Mouse (Mus musculus) spleen, adult 12 weeks (tissue): ENCODE results near the gene AI481877.
"Not testable (repeated sequence)": the region's sequence is repeated elsewhere in the genome, so short reads cannot be mapped to it uniquely, and the experiment has no call there.

Source experiments
- DNase-seq: peaks from one replicate; pipeline ENCODE4 v3.0.0; 2022; ENCODE audit warnings: low spot score

Gene AI481877

DNA sequence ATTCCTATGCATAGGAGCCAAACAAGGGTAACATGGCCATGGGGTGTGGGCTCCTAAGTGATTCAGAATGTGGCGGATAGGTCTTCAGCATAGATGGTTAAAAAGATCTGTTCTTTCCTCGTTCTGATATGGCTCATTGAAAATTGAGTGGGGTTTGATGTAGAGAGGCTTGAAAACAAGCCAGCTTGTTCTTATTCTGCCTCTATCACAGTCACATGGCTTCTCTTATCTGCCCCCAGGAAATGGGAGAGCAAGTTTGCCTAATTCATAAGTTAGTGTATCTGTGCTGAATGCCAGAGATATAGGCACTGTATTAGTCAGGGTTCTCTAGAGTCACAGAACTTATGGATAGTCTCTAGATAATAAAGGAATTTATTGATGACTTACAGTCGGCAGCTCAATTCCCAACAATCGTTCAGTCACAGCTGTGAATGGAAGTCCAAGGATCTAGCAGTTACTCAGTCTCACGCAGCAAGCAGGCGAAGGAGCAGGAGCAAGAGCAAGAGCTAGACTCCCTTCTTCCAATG lies at the start of gene AI481877:
TSS of gene AI481877 (minus strand) at position 477 of the 527 bp plus-strand sequence.
- not testable (repeated sequence) for DNase-seq

DNA sequence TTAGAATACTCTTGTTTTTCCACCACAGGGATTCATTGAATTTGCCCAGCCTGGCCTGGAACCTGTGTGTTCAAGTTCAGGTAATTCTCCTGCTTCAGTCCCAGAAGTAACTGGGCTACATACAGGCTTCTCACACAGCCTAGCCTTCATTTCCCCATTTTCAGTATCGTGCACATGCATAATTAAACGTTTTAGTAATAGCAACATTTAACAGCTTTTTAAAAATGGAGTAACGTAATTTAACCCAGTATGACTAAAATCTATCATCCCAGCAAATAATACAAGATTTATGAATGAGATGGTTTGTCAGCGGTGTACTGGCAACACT lies 49.7 kb upstream of the AI481877 start:
- DNase-seq = no peak

DNA sequence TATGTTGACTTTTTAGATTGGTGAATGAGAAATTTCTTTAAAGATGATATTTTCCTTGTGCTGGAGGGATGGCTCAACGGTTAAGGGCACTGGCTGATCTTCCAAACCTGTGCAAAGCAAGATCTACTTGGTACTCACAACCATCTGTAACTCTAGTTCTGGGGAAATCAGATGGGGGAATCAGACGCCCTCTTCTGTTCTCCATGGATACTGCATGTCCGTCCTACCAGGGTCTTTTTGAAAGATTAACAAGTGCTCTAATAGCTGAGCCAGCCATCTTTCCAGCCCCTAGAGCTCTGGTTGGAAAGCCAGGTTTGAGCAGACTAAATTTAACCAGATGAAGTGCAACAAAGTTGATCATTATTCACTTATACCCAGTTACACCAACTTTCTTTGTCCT lies 48.5 kb upstream of the AI481877 start:
- DNase-seq = peak; percentile 32

DNA sequence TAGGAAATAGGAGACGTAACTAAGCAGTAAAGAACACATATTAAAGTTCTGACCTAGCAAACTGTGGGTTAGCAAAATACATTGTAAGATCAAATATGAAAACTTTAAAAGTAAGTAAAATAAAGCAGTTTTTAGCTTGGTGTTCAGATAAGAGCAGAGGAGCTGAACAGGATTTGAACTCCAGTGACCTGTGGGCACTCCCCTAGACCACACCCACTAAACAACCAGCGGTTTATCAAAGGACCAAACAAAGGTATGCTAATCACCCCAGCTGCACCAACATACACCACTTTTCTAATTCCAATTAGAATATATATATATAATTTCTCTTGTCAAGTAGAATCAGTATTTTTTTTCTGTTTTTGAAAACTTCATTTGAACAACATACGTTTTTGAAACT lies 46.9 kb upstream of the AI481877 start:
- no peak for DNase-seq

DNA sequence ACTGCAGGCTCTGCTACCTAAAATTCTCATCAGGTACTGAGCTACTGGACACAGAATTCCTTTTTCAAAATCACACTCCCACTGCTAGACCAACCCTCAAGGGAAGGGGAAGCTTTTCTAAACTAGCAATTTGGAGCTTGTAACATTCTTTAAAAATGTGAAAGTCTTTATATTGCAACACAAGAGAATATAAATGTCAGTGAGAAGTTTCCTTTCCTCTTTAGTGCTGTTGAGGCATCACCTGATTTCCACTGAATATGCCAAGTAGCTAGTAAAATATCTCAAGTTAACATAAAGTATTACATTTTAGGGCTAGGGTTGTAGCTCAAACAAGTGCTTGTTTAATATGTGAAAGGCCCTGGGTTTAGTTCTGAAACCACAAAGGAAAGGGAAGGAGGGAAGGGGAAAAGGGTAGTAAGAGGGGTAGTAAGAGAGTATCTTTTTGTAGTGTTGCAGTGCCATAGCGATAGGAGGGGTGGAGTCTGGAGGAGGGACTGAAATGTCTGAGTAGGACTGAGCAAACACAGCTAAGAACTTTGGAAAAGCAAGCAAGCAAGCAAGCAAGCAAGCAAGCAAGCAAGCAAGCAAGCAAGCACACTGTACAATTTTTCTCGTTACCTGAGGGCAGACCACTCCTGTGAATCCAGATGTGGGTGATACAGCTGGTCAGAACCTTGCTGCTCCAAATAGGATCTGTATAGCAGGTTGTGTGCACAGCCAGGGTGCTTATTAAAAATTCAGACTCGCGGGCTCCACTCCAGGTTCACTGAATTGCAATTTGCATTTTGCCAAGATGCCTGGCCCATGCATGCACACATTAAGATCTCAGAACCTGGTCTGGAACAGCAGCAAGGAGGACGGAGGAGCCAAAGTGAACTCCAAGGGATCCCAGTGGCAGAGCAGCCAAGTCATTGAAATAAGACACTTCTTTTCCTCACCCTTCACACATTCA lies 42.8 kb upstream of the AI481877 start:
- no peak for DNase-seq

DNA sequence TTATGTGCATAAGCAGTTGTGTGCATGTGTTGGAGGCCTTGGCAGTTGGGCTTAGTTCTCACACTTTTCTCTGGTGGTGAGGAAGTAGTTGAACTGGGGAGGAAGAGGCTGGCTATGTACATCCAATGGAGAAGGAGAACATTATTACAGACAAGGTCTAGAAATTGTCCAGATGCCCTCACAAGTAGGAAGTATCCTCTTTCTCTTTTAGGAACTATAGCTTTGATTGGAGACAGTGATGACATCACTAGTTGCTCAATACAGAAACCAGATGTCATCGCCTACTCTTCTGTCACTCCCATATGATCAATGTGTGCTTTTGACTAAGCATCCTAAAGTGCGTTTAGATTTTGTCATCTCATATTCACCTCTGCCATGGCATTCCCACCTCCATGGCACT lies 38.8 kb upstream of the AI481877 start:
- DNase-seq = no peak

DNA sequence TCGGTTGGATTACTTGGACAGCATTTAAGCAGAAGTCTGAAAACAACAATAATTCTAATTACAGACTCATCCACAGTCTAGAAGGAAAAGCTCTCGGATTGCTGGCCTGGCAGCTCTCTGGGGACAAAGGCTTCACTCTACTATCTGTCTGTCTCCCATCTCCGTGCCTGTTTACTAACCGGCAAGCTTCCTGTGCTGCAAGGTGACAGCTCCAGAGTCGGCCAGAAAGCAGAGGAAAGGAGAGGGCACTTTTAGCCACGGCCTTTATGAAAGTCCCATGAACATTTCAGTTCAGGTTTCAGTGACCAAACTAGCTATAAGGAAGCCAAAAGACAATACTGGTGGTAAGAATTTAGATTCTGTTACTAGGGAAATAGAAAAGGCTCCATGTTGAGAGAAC lies 37.1 kb upstream of the AI481877 start:
- no peak for DNase-seq

DNA sequence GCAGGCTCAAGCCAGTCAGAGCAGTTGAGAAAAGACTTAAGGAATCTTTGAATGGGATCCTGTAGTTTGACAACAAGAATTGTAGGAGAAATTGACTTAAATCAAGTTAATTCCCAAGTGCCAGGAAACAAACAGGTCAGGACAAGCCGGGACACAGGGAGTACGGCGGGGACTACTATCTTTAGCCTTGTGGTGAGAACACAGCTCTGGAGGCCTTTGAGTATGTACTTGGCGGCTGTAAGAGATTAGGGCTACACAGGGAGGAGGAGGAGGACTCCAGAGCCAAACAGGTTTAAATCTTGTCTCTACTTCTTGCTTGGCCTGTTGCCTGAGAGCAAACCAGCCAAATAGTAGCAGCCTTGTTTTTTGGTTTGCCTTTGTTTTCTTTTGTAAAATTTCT lies 36.2 kb upstream of the AI481877 start:
- DNase-seq = no peak

DNA sequence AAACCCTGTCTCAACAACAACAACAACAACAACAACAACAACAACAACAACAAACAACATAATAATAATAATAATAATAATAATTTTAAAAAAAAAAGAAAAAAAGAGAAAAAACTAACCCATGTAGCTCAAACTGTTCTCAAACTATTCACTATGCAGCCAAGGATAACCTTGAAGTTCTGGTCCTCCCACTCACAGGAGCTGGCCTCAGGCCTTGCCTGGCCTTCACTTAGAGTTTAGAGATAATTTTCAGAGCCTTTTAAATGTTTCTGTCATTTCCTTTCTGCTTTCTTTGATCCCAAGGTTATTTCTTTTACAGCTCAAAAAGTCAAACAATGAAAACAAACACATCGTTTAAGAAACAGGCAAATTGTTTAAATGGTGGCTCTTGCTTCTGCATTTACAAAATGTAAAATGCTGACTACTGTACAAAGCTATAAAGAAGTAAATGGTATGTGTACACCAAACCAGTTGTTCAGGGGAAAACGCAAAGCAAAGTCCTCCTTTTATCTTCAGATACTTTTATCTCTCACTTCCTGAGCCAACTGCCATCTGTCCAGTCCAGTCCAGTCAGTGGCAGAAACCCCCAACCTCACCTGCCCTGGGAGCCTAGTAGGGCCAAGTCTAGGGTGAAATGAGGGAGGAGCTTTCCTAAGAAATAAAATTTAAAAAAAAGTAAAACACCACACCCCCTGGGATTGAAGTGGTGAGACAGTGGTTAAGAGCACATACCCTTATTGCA lies 34.6 kb upstream of the AI481877 start:
- no peak for DNase-seq

DNA sequence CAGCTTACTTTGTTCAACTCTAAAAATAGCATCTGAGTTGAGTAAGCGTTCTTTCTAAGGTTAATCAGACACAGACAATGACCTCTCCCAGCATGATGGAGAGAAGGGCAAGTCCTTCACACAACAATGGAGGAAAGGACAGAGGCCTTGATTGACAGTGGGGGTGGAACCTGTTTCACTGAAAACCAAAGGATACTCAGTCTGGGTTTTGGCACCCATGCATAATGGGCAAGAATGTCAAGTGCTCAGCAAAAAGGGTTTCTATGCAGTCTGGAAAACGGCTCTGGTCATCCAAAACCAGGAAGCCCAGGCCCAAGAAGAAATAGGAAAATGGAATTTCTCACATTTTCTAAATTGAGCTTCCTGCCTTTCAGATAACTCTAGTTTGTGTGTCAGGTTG lies 33.8 kb upstream of the AI481877 start:
- DNase-seq = no peak

DNA sequence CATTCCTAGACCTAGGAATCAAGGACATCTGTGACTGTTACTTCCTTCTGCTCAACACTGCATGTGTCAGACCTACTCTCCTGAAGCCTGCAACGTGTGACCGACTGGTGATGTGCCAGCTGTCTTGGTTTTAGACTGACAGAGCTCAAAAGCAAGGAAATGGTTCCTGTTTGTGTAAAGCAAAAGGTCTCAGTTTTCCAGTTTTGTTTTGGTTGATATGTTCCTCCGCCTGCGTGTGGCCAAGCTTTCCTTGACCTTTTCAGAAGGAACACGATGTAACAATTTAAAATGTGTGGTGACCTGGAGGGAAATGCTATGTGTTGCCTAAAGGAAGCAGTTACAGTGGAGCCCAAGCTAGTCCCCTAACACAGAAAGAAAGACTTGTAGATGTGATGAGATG lies 31.2 kb upstream of the AI481877 start:
- no peak for DNase-seq

DNA sequence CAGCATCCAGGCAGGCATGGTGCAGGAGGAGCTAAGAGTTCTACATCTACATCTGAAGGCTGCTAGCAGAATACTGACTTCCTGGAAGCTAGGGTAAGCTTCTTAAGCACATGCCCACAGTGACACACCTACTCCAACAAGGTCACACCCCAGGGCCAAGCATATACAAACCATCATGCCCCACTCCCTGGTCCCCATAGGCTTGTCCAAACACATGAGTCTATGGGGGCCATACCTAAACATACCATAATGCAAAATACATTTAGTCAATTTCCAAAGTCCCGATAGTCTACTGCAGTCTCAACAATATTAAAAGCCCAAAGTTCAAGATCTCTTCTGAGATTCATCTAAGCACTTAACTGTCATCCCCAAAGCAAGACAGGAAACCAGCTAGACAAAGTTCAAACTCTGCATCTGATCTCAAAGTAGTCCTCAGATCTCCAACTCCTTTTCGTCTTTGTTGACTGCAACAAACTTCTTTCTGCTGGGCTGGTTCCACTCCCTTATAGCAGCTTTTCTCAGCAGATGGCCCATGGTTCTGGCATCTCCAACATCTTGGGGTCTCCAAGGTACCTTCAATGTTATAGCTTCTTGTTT lies 28.6 kb upstream of the AI481877 start:
- no peak for DNase-seq

DNA sequence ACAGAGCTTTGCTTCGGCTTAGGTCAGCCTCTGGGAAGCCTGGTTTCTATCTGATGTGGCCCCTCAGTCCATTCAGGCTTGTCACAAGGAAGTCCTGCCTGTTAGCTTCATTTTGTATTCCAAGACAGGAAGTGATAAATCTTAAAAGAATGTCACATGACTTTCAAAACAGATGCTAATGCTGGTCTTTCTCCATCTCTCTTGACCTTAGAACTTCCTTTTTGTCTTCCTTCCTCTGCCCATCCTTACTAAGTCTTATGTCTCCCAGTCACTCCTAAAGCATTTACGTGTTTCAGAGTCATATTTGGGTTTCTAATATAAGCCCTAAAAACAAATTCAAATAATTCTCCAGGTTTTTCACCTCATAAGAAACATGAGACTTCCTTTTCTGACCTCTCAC lies 25.3 kb upstream of the AI481877 start:
- DNase-seq = no peak

DNA sequence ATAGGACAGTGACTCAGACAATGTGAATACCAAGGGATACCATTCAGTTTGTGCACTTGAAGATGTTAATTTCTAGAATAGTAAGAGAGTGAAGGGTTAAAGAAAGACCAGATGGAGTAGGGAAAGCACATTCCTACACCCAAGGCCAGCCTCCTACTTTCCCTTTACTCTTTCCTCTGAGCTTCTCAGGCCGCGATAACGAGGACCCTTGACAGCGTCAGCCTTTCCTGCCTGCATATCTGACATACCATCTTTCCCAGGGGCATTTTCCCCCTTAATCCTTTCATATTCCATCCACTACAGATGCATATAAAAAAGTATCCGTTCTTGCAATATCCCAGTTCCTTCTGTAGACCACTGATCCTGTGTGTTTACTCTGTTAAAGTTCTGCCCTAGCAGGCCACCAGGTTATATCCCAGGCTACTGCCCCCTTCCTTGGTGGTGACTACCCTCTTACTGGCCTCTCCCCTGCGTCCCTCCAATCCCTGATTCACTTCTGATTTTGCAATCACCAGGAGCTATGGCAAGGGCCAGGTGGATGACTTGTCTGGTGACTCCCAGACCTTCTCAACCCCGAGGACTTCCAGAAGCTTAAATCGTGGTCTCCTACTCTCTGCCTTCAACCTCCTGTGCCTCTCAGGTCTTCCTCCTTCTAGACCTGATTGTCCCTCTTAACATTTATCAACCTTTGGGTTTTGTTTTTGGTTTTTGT lies 22.3 kb upstream of the AI481877 start:
- no peak for DNase-seq

DNA sequence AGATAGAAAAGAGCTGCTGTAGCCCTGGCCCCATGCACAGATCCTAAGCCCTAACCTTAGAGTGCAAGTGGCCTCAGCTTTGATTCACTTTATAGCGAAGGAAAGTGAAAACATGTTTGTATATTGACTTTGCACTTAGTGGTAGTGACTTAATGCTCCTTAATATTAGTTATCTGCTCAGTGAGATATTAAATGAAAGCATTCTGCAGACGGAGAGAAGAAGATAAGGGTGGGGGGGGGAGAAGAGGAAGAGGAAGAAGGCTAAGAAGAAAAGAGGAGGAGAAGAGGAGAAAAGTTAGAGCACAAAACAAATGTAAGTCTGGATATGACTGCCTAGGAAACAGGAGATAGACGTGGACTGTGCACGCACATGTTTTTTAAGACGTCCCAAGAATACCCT lies 21.5 kb upstream of the AI481877 start:
- DNase-seq = no peak

DNA sequence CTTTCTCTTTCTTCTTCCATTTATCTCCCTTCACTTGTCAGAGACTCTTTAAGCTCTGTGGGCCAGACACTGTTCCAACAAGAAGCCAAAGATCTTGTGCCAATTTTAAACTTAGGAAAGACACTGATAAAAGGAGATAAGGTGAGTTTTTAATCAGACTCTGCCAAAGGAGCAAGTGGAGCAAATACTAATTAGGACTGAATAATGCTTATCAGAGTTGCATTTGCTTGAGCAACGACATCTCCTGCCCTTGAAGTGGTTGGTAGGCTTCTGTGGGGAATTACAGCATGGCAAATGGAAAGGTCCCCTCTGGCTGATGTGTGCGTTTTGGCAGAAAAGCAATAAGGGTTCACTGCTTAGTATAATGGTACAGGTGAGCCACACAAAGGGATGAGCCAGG lies 18.9 kb upstream of the AI481877 start:
- no peak for DNase-seq

DNA sequence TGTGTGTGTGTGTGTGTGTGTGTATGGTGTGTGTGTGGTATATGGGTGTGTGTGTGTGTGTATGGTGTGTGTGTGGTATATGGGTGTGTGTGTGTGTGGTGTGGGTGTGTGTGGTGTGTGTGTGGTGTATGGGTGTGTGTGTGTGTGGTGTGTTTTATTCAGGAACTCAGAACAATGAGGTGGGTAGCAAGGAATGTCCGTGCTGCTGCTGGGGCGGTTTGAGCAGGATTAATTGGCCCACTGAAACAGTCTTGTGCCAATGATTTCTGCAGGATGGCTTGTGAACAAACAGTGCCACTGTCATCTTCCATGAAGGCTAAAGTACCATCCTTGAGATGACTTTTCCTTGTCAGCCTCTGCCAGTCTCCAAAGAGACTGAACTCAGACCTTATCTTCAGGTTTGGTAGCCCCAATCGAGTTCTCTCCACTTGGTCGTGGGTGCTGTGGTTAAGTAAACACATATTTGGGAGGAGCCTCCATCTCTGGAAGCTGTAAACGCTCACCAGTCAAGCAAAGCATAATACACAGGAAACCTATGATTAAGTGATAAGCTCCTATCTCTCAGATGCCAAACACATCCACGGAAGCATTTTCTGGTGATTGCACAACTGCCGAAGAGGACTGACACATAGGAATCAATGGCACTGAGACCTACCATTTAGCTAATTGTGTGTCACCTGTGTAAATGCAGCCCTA lies 18.3 kb upstream of the AI481877 start:
- DNase-seq = no peak

DNA sequence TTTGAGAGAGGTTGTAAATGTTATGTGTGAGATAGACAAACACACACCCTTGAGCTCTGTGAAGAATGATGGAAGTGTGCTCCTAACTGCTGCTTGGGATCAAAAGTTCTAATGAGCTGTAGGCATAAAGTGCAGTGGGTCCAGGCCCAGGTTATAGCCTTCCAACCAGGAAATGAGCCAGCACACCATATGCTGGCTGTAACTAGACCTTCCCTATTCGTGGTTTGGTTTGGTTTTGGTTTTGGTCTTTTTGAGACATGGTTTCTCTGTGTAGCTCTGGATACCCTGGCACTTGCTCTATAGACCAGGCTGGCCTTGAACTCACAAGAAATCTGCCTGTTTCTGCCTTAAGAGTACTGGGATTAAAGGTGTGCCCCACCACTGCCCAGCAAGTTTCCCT lies 13.2 kb upstream of the AI481877 start:
- no peak for DNase-seq

DNA sequence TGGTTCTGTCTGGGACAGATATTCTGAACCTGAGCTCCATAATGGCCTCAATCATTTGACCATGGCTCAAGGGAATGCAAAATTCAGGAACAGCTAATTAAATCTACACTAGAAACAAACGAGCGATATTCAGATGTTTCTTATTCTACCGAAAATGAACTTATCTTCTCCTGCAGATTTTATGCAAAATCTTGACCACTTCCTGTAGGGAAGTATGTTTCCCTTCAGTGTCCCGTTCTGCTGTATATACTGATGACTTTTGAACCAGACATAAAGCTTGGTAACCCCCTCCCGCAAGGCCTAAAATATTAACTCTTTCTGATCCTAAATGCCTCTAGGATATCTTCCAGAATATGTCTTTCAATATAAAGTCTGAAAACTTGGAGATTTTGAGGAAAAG lies 12.1 kb upstream of the AI481877 start:
- no peak for DNase-seq

DNA sequence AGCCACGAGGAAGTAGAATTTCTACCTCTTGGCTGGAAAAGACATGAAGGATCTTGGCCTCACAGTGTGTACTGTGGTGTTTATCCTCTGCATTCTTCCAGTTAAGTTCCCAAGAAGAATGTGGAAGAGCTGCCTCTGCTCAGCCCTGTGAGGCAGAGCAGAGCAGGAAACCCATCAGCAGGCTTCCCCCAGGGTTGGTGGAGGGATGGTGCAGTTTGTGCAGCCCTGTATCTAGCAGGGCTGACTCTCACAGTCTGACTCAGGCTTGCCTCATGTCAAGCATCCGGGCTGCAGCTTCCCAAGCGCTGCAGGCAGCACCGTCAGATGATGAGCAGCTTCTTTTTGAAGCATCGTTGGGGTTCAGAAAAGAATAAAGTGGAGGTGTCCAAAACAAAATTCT lies 10.3 kb upstream of the AI481877 start:
- DNase-seq = no peak

DNA sequence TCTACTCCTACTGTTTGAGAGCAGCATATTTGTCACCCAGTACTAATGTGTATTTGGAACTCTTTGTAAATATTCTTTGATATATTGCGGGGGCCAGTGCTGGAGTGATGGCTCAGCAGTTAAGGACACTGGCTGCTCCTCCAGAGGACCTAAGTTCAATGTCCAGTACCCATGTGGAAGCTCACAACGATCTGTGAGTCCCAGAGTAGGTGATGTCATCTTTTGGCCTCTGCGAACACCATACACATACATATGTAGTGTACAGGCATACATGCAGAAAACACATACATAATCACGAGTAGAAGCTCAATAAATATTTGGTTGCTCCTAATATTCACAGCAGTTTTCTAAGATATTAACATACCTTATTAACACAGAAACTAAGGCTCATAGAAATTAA lies 9.8 kb downstream of the AI481877 start:
- no peak for DNase-seq

DNA sequence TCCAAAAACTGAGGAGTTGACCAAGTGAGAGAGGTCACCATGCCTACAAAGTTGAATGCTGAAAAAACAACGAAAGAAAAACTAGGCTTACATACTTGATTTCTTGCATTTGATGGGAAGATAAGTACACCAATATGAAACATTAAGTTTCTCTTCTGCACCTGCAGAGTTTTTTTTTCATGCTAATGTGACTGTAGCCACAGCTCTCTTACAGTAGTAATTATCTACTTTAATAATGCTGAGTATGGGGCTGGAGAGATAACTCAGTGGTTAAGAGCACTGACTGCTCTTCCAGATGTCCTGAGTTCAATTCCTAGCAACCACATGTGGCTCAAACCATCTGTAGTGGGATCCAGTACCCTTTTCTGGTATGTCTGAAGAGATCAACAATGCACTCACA lies 13.7 kb downstream of the AI481877 start:
- DNase-seq = no peak
